Mouse (Mus musculus): ENCODE results near the gene Perp. TPM values are rescaled to one million over a fixed set of nuclear protein-coding genes. Genes with fewer than 3 reads are reported as not detected.

Gene Perp
- polyA plus RNA-seq, 1 experiment from 2014 or later: 51.9 TPM

DNA sequence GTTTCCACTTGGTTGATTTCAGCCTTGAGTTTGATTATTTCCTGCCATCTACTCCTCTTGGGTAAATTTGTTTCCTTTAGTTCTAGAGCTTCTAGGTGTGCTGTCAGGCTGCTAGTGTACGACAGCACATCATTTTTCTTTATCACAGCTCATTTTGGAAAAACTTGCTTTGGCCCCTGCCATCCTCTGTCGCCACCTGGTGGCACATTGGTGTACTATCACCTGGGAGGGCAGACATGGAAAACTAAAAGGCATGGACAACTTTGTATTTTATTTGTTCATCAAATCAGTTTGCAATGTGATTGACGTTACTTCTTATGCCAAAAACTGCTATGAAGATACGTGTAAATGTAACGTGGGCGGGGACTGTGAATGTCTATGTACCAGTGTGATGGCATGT, 59.3 kb downstream of the Perp start:
- peaks cover 5% of the 10 kb centered on the region for H3K4me1 ChIP-seq (replicated peaks; ENCODE audit: control insufficient read depth, insufficient read depth, low read length)
- H3K36me3 ChIP-seq (ENCODE audit: control insufficient read depth, insufficient read depth, low read length): no peaks in the 10 kb centered on the region
- H3K9ac ChIP-seq (ENCODE audit: low read length): no peak overlapping the region
- no peak overlapping the region for H3K4me2 ChIP-seq (ENCODE audit: low read depth, low read length)
- no peak overlapping the region for H3K4me3 ChIP-seq (ENCODE audit: low read length)
- no peaks in the 10 kb centered on the region for H3K9me3 ChIP-seq (ENCODE audit: control insufficient read depth, low read length)
- no peak overlapping the region for H3K27ac ChIP-seq (ENCODE audit: low read length)
- WGBS: 16% methylated on average over 6 of the region's 6 CpGs
- ATAC-seq (ENCODE audit: low read depth): no peak
- H3K27me3 ChIP-seq (ENCODE audit: control insufficient read depth, insufficient read depth, low read depth, low read length): no peaks in the 10 kb centered on the region

Other genes with a start within 250 kb of the Perp start
- 2.5 and 2.7 TPM in 2 replicates for gene Arfgef3, start 101.1 kb upstream of the Perp start, polyA plus RNA-seq (2015; fragmentation: Nextera tagmentation; extraction: Ambion mirVana)
- not detected in 2 replicates for gene Gm4922, start 58.2 kb upstream of the Perp start, polyA plus RNA-seq (2015; fragmentation: Nextera tagmentation; extraction: Ambion mirVana)
- gene Tnfaip3, start 170.6 kb downstream of the Perp start, polyA plus RNA-seq (2015; fragmentation: Nextera tagmentation; extraction: Ambion mirVana): 2.1 and 2.9 TPM in 2 replicates

Measured in lung, embryonic 16.5 days (tissue).